Mouse (Mus musculus): ENCODE data around the gene Olfr609. TPM values are rescaled to one million over a fixed set of nuclear protein-coding genes. Genes with fewer than 3 reads are reported as not detected.
"Not testable (repeated sequence)": the region's sequence is repeated elsewhere in the genome, so short reads cannot be mapped to it uniquely, and the experiment has no call there.

The Olfr609 gene
- not detected in 2 replicates for total RNA-seq (2021)
- long read RNA-seq = 0 reads

DNA sequence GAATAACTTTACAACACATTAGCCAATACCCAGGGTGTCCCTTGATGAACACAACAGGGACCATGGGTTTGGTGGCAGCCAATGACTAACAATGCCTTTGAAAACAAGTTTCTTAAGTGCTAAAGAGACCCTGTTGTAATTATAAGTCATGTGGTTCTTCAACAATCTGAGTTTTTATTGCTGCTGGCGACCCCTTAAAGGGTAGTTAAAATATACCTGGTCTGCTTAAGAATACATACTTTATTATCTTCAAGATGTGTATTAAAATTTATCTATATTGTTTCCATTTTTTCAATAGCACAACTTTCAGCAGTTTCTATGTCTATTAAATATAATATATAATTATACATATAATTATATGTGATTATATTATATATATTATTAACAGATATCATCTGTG, at the start of gene Olfr609:
TSS of gene Olfr609 (minus strand) at position 101 of the 400 bp plus-strand sequence.
- no peak for DNase-seq

DNA sequence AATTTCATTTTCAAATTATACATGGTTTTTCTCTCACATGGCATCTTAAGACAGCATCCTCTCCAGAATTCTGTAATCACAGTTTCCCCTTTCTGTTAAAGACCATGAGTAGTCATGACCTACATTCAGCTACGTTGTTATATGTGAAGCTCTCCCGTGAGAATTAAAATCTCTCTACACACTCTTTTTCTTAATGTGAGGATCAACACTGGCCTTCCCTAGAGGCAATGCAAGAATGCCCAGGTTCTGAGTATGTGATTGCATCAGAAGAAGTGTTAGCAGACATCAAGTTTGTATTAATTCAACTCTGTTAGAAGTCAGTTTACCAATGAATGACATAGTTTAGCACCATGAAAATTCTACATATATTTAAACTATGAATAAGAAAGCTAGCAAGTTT, 44.8 kb upstream of the Olfr609 start, which contains the start of gene Olfr612:
TSS of gene Olfr612 (minus strand) at position 101 of the 400 bp plus-strand sequence.
- not testable (repeated sequence) for DNase-seq

DNA sequence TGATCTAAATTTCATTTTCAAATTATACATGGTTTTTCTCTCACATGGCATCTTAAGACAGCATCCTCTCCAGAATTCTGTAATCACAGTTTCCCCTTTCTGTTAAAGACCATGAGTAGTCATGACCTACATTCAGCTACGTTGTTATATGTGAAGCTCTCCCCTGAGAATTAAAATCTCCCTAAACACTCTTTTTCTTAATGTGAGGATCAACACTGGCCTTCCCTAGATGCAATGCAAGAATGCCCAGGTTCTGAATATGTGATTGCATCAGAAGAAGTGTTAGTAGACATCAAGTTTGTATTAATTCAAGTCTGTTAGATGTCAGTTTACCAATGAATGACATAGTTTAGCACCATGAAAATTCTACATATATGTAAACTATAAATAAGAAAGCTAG, 22.9 kb upstream of the Olfr609 start, which contains the start of gene Olfr611:
TSS of gene Olfr611 (minus strand) at position 101 of the 400 bp plus-strand sequence.
- DNase-seq = not testable (repeated sequence)

DNA sequence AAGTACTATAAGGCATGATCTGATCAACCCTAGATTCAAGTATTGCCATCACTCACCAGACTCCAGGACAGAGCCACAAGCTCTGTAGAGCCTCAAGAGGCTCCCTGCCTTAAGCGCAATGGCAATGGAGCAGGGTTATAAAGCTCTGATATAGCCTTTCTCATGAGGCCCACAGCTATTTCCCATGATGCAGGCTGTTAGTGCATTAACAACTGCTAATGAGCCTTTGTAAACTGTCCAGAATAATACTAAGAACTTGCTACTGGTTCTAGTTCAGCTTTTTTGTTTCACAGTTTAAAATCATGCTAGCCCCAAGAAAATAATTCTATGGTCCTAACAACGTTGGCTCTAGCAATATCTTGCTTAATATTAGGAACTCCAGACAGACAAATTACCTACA, 14.2 kb upstream of the Olfr609 start, which contains the start of gene Olfr610:
TSS of gene Olfr610 (minus strand) at position 101 of the 400 bp plus-strand sequence.
- DNase-seq = no peak

DNA sequence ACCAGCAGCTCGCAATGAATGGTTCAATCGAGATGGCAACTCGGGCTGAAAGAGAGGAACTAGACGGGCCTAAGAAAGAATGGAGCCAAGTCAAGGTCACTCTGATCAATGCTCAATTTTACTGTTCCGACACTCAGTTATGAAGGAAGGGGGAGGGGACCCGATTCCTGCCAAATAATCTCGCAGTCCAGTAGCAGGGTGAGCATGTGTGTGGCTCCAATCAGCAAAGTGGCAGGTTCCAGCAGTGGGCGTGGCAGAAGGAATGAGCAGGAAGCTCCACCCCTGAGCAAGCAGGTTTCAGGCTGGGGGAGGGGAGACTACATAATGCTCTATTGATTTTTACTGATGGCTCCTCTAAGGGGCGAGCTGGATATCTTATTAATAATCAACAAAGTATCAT, 20.8 kb downstream of the Olfr609 start:
- not testable (repeated sequence) for DNase-seq

DNA sequence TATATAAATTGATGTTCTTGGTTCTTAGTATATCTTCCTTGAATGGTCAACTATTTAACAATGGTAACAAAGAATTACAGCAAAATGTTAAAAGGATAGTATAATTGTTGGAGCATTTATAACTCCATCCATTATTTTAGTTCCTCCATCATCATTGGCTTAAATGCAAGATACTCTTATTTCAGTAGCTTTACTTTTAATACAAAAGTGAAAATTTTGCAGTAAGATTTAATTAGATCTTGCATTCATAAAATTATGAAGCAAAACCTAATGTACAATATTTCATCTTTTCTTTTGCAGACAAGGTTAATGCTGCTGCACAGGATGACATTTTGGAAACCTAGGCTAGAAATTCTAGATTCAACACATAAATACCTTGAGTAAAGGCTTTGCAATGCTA, 28.3 kb downstream of the Olfr609 start, which contains the start of gene Olfr608:
TSS of gene Olfr608 (plus strand) at position 301 of the 400 bp plus-strand sequence.
- DNase-seq = no peak

DNA sequence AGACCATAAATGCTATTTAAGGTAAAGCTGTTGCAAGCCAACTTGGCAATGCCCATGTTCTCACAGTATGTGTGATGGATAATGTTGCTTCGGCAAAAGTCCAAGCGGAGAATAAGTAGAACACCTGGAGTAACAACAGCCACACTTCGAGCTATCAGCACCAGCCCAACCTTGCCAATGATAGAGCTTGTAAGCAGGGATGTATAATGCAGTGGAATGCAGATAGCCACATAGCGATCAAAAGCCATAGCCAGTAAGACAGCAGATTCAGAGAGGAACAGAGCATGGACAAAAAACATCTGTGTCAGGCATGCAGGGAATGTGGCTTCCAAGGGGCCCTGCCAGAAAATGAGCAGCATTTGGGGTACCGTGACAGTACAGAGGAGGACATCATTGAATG, 37.3 kb downstream of the Olfr609 start:
- no peak for DNase-seq

DNA sequence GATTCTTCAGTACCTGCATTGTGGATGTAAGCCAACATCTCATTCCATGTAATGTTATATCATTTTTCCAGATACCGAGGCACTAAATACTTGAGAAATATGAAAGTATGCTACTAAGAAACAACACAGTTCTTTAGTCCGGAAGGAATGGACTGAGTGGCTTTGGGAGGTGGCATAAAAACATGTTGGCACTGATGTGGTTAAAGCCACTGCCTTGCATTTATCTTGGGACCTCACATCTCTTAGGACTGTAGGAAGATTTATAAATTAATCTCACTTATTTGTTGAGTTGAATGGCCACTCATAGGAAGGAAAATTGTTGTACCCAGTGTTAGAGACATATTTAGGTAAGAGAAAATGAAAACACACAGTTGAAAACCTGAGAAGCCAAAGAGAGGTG, 49.1 kb downstream of the Olfr609 start, which contains the start of gene Olfr606:
TSS of gene Olfr606 (plus strand) at position 301 of the 400 bp plus-strand sequence.
- no peak for DNase-seq

DNA sequence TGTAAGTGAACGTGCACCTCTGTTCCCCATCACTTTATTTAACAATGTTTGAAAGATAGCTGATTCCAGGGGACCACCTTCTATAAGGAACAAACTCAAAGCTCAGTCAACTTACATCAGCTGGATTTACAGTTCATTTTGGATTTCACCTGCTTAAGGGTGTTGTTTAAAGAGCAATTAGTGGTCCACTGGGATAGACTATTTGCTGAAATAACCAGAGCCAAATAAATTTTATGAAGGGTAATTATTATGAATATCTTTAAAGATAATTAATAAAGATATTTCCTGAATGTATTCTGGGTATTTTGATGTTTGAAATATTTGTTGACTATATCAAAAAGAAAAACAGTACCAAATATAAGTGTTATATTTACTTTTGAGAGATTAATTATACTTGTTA, 52.5 kb downstream of the Olfr609 start, which contains the start of gene Olfr605:
TSS of gene Olfr605 (minus strand) at position 101 of the 400 bp plus-strand sequence.
- no peak for DNase-seq

Other genes starting within 250 kb of the Olfr609 start
- gene Usp17ld, start 245.6 kb downstream of the Olfr609 start, total RNA-seq (2021) = not detected in 2 replicates
- not detected in 2 replicates for gene Olfr596, start 192.4 kb downstream of the Olfr609 start, total RNA-seq (2021)
- gene Olfr597, start 181.7 kb downstream of the Olfr609 start, total RNA-seq (2021) = not detected in 2 replicates
- not detected in 2 replicates for gene Olfr598, start 174.5 kb downstream of the Olfr609 start, total RNA-seq (2021)
- not detected in 2 replicates for gene Olfr599, start 162.1 kb downstream of the Olfr609 start, total RNA-seq (2021)
- not detected in 2 replicates for gene Olfr600, start 148.4 kb downstream of the Olfr609 start, total RNA-seq (2021)
- not detected in 2 replicates for gene Olfr601, start 135.4 kb downstream of the Olfr609 start, total RNA-seq (2021)
- not detected in 2 replicates for gene Olfr603, start 111.9 kb downstream of the Olfr609 start, total RNA-seq (2021)
- gene Usp17lc, start 83.0 kb downstream of the Olfr609 start, total RNA-seq (2021) = not detected in 2 replicates
- not detected in 2 replicates for gene Olfr605, start 52.6 kb downstream of the Olfr609 start, total RNA-seq (2021)
- gene Olfr606, start 49.0 kb downstream of the Olfr609 start, total RNA-seq (2021) = not detected in 2 replicates
- not detected in 2 replicates for gene Olfr607, start 33.9 kb downstream of the Olfr609 start, total RNA-seq (2021)
- not detected in 2 replicates for gene Olfr608, start 28.2 kb downstream of the Olfr609 start, total RNA-seq (2021)
- gene Olfr610, start 14.1 kb upstream of the Olfr609 start, total RNA-seq (2021) = not detected in 2 replicates
- gene Olfr611, start 22.8 kb upstream of the Olfr609 start, total RNA-seq (2021) = not detected in 2 replicates
- gene Olfr612, start 44.7 kb upstream of the Olfr609 start, total RNA-seq (2021) = not detected in 2 replicates
- gene Olfr613, start 50.0 kb upstream of the Olfr609 start, total RNA-seq (2021) = not detected in 2 replicates
- gene Olfr615, start 58.0 kb upstream of the Olfr609 start, total RNA-seq (2021) = not detected in 2 replicates
- not detected in 2 replicates for gene Olfr616, start 71.1 kb upstream of the Olfr609 start, total RNA-seq (2021)
- gene Olfr617, start 75.0 kb upstream of the Olfr609 start, total RNA-seq (2021) = not detected in 2 replicates
- gene Olfr618, start 92.0 kb upstream of the Olfr609 start, total RNA-seq (2021) = not detected in 2 replicates
- gene Olfr619, start 102.5 kb upstream of the Olfr609 start, total RNA-seq (2021) = not detected in 2 replicates
- gene Olfr620, start 114.5 kb upstream of the Olfr609 start, total RNA-seq (2021) = not detected in 2 replicates
- gene Olfr622, start 144.6 kb upstream of the Olfr609 start, total RNA-seq (2021) = not detected in 2 replicates
- gene Olfr623, start 165.6 kb upstream of the Olfr609 start, total RNA-seq (2021) = not detected in 2 replicates
- 0.06 TPM in 1 of 2 replicates, not detected in the other for gene Olfr624, start 173.1 kb upstream of the Olfr609 start, total RNA-seq (2021)
- not detected in 2 replicates for gene Olfr625-ps1, start 184.7 kb upstream of the Olfr609 start, total RNA-seq (2021)
- gene Olfr243, start 216.6 kb upstream of the Olfr609 start, total RNA-seq (2021) = not detected in 2 replicates
- not detected in 2 replicates for gene Olfr628, start 232.3 kb upstream of the Olfr609 start, total RNA-seq (2021)
- gene Olfr629, start 246.9 kb upstream of the Olfr609 start, total RNA-seq (2021) = not detected in 2 replicates